Mouse (Mus musculus): ENCODE measurements at regions not wholly inside any gene's neighbourhood (a gene's known extent, or its start where the extent isn't known, plus 50 kb on each side); places are given as distances from the start of the nearest gene placed in this dataset.

- no peak for DNase-seq (ENCODE audit: extremely low spot score in 1 of 2, low spot score in 2 of 2)
- no peak overlapping the region; the same call in 1 of the 2 replicates for H3K4me3 ChIP-seq
- intact Hi-C loops (cut with DNase I), result no loop called here
Observed at GRCm38 (mm10) chr12:33717601-33718260, 210.5 kb upstream of the Ferd3l start.

GRCm38 (mm10) chr12:33719063-33719462 is 209.2 kb upstream of the Ferd3l start:
- Histone ChIP-seq H3K4me3 (no peak overlapping the region), H3K27ac (no peak overlapping the region)
- intact Hi-C loops (cut with DNase I), result no loop called here
- no peak for DNase-seq (ENCODE audit: extremely low spot score in 1 of 2, low spot score in 2 of 2)
- TF ChIP-seq CTCF (IDR thresholded peaks at IDR 0.05), result no peak

More at GRCm38 (mm10) chr12:33717601-33718260, 210.5 kb upstream of the Ferd3l start:
- TF ChIP-seq CTCF (IDR thresholded peaks at IDR 0.05), result no peak
- H3K27ac ChIP-seq, result no peak overlapping the region

- DNase-seq (ENCODE audit: extremely low spot score in 1 of 2, low spot score in 2 of 2), result no peak
- H3K27ac ChIP-seq, result no peak overlapping the region
- intact Hi-C loops (cut with DNase I), result no loop called here
- H3K4me3 ChIP-seq, result no peak overlapping the region
- no peak for TF ChIP-seq CTCF (IDR thresholded peaks at IDR 0.05)
Observed at GRCm38 (mm10) chr12:33731937-33732336, 196.3 kb upstream of the Ferd3l start.

- intact Hi-C loops (cut with DNase I), result no loop called here
- TF ChIP-seq CTCF (IDR thresholded peaks at IDR 0.05), result no peak
- no peak overlapping the region for H3K27ac ChIP-seq
Observed at GRCm38 (mm10) chr12:33775563-33776468, 152.4 kb upstream of the Ferd3l start.

GRCm38 (mm10) chr12:33778477-33778876 is 149.7 kb upstream of the Ferd3l start:
- no peak overlapping the region for H3K4me3 ChIP-seq
- DNase-seq (ENCODE audit: extremely low spot score in 1 of 2, low spot score in 2 of 2), result no peak
- no peak for TF ChIP-seq CTCF (IDR thresholded peaks at IDR 0.05)
- H3K27ac ChIP-seq, result no peak overlapping the region
- intact Hi-C loops (cut with DNase I), result no loop called here

More at GRCm38 (mm10) chr12:33775563-33776468, 152.4 kb upstream of the Ferd3l start:
- H3K4me3 ChIP-seq, result no peak overlapping the region
- no peak for DNase-seq (ENCODE audit: extremely low spot score in 1 of 2, low spot score in 2 of 2)

- intact Hi-C loops (cut with DNase I), result no loop called here
- Histone ChIP-seq H3K27ac (no peak overlapping the region), H3K4me3 (no peak overlapping the region)
- no peak for DNase-seq (ENCODE audit: extremely low spot score in 1 of 2, low spot score in 2 of 2)
- TF ChIP-seq CTCF (IDR thresholded peaks at IDR 0.05), result no peak
Observed at GRCm38 (mm10) chr12:33779898-33780297, 148.3 kb upstream of the Ferd3l start.

- intact Hi-C loops (cut with DNase I), result no loop called here
- no peak overlapping the region for H3K4me3 ChIP-seq
- no peak for DNase-seq (ENCODE audit: extremely low spot score in 1 of 2, low spot score in 2 of 2)
- H3K27ac ChIP-seq, result no peak overlapping the region
- TF ChIP-seq CTCF (IDR thresholded peaks at IDR 0.05), result no peak
Observed at GRCm38 (mm10) chr12:33804206-33804791, 123.9 kb upstream of the Ferd3l start.

- H3K4me3 ChIP-seq, result no peak overlapping the region
- DNase-seq (ENCODE audit: extremely low spot score in 1 of 2, low spot score in 2 of 2), result no peak
- no peak for TF ChIP-seq CTCF (IDR thresholded peaks at IDR 0.05)
- H3K27ac ChIP-seq, result no peak overlapping the region
- intact Hi-C loops (cut with DNase I), result no loop called here
Observed at GRCm38 (mm10) chr12:33825571-33825970, 102.7 kb upstream of the Ferd3l start.

- intact Hi-C loops (cut with DNase I), result no loop called here
- no peak overlapping the region for H3K4me3 ChIP-seq
- TF ChIP-seq CTCF (IDR thresholded peaks at IDR 0.05), result no peak
- no peak overlapping the region for H3K27ac ChIP-seq
- DNase-seq (ENCODE audit: extremely low spot score in 1 of 2, low spot score in 2 of 2), result no peak
Observed at GRCm38 (mm10) chr12:33849088-33849487, 79.1 kb upstream of the Ferd3l start.

GRCm38 (mm10) chr12:33851736-33852135 is 76.5 kb upstream of the Ferd3l start:
- Histone ChIP-seq H3K4me3 (no peak overlapping the region), H3K27ac (no peak overlapping the region)
- intact Hi-C loops (cut with DNase I), result no loop called here
- TF ChIP-seq CTCF (IDR thresholded peaks at IDR 0.05), result no peak
- no peak for DNase-seq (ENCODE audit: extremely low spot score in 1 of 2, low spot score in 2 of 2)

All from left cerebral cortex, adult 2 months (tissue).